Mouse (Mus musculus) liver, embryonic 16.5 days (tissue): Measurements from ENCODE around the gene Gm21964. TPM values are rescaled to one million over a fixed set of nuclear protein-coding genes. Genes with fewer than 3 reads are reported as not detected.

Source experiments
- ATAC-seq: fragments of 200-750 bp; cut with Nextera tagmentation; 2 replicates; pipeline ENCODE4 v1.8.0; 2017; ENCODE audit warnings: low read depth, mild to moderate bottlenecking, moderate number of reproducible peaks, moderate library complexity
- H3K27ac ChIP-seq: fragments of 300-500 bp; sonication (generic); 2 replicates; pipeline ENCODE4 v1.5.1; 2014; ENCODE audit warnings: mild to moderate bottlenecking, low read length
- H3K27me3 ChIP-seq: fragments of 300-500 bp; sonication (generic); 2 replicates; pipeline ENCODE4 v1.6.1; 2014; ENCODE audit warnings: low read depth, low read length, mixed read lengths; ENCODE audit not compliant: control insufficient read depth, insufficient read depth
- H3K36me3 ChIP-seq: fragments of 300-500 bp; sonication (generic); 2 replicates; pipeline ENCODE4 v1.6.1; 2014; ENCODE audit warnings: mild to moderate bottlenecking; ENCODE audit not compliant: control insufficient read depth, insufficient read depth
- H3K4me1 ChIP-seq: fragments of 300-500 bp; sonication (generic); 2 replicates; pipeline ENCODE4 v1.6.1; 2014; ENCODE audit warnings: low read depth, low read length, mixed read lengths; ENCODE audit not compliant: control insufficient read depth
- H3K4me2 ChIP-seq: fragments of 300-500 bp; sonication (generic); 2 replicates; pipeline ENCODE4 v1.6.1; 2014; ENCODE audit warnings: low read depth, low read length, mixed read lengths
- H3K4me3 ChIP-seq: fragments of 300-500 bp; sonication (generic); 2 replicates; pipeline ENCODE4 v1.5.1; 2014; ENCODE audit warnings: low read depth, mild to moderate bottlenecking, low read length
- H3K9ac ChIP-seq: fragments of 300-500 bp; sonication (generic); 2 replicates; pipeline ENCODE4 v1.6.1; 2014; ENCODE audit warnings: low read depth, low read length
- H3K9me3 ChIP-seq: fragments of 300-500 bp; sonication (generic); replicated peaks from 2 replicates; pipeline ENCODE4 v1.6.1; 2016; ENCODE audit warnings: low read length; ENCODE audit not compliant: control insufficient read depth
- WGBS: fragments of 180-500 bp; shearing (Covaris S2); extraction: QIAGEN DNeasy Blood & Tissue Kit; methylation state at CpG from one replicate; pipeline ENCODE4 v1.1.7; 2014; ENCODE audit not compliant: insufficient replicate concordance; 5-methylcytosine and 5-hydroxymethylcytosine counted together
- polyA plus RNA-seq: library from polyadenylated mRNA; unstranded; fragments of >200 nt; fragmentation: Nextera tagmentation; extraction: Ambion mirVana; gene quantifications from 2 replicates; pipeline ENCODE4 v1.2.1, GENCODE M21; 2015

Gm21964 gene
- polyA plus RNA-seq: not detected in 2 replicates

DNA sequence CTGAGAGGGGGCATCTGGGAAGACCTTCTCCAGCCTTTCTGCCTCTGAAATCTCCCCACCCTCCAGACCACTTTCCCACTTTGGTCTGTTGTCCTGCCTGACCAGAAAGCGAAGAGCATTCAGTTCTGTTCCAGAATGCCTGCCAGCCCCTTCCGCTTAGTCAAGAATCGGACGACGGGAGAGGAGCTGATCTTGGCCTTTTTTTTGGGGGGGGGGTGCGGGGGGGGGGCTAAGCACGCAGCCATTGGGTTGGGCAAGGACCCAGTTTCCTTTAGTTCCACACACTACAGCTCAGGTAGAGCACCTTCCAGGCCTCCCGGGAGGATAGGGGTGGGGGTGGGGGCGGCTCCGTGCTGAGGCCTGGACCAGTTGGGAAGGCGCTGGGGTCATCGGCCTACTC lies at the start of gene Gm21964:
TSS of gene Gm21964 (plus strand) at position 301 of the 400 bp plus-strand sequence.
- 73% methylated on average over 12 of the region's 12 CpGs for WGBS
- no peak within 1 kb of the TSS for H3K9ac ChIP-seq

DNA sequence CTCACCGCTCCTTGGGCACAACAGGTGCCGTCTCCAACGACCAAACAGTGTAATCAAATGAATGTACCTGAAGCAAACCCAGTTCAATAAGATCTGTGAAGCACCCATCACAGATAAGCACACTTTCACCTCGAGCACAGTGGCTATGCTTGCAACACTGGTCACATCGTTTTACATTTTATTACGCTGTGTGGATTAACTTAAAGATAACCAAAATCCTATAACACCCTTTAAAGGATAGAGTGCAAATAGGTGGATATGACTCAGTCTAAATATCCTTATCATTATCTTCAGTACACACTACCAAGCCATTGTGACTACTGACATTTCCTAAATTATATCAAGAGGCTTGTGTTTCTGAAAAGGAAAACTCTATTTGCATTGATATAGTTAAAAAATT lies 49.8 kb upstream of the Gm21964 start:
- H3K4me2 ChIP-seq: no peak overlapping the region
- H3K9me3 ChIP-seq: no peaks in the 10 kb centered on the region
- no peak overlapping the region for H3K27ac ChIP-seq
- no peak for ATAC-seq
- no peaks in the 10 kb centered on the region for H3K4me1 ChIP-seq
- no peak overlapping the region for H3K9ac ChIP-seq
- no peaks in the 10 kb centered on the region for H3K36me3 ChIP-seq
- no peak overlapping the region for H3K4me3 ChIP-seq
- 63% methylated on average over 6 of the region's 6 CpGs for WGBS
- H3K27me3 ChIP-seq: no peaks in the 10 kb centered on the region

More for the DNA sequence above, at the start of gene Gm21964:
- no peak for ATAC-seq
- no peak within 1 kb of the TSS for H3K4me3 ChIP-seq
- H3K4me2 ChIP-seq: no peak within 1 kb of the TSS
- H3K27me3 ChIP-seq: no peaks in the 10 kb centered on the region
- H3K27ac ChIP-seq: no peak within 1 kb of the TSS
- no peaks in the 10 kb centered on the region for H3K36me3 ChIP-seq
- H3K9me3 ChIP-seq: no peaks in the 10 kb centered on the region
- H3K4me1 ChIP-seq: no peaks in the 10 kb centered on the region

DNA sequence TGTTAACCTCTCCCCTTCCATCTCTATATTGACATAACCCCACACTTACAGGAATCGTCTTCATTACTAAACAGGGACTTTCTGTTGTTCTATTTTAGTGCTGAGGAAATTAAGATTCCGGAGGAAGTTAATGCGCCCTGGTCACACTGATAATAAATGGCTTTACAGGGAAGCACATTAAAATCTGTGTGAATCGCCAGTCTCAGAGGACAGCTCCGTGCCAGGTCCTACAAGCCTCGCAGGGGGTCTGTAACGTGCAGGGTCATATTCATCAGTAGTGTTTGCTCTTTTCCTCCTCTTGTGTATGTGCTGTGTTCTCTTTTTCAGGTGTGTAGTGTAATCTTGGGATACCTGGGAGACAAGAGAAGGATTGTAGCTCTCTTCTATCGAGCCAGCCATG lies 42.8 kb upstream of the Gm21964 start:
- Histone ChIP-seq H3K4me3 (no peak overlapping the region), H3K9me3 (no peaks in the 10 kb centered on the region), H3K27me3 (no peaks in the 10 kb centered on the region), H3K4me1 (no peaks in the 10 kb centered on the region), H3K4me2 (no peak overlapping the region), H3K9ac (no peak overlapping the region), H3K27ac (no peak overlapping the region), H3K36me3 (no peaks in the 10 kb centered on the region)
- 58% methylated on average over 8 of the region's 8 CpGs for WGBS
- ATAC-seq: no peak

DNA sequence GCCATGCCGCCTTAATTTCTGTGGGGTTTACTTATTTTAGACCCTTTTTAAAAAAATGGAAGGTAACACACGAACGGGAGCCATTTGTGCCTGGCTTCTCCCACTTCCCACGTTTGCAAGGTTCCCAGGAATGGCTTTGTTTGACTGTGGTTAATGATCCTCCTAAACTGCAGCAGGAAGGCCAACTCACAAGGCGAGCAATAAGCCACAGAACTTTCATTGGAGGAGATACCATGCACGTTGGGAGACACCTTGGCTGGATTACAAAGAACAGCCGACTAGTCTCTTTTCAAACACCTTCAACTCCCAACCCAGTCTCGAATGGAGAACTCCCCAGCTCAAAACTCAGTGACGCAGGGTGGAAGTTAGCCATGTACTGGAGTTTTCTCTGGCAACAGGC lies 36.8 kb upstream of the Gm21964 start:
- ATAC-seq: no peak; the same call in 1 of the 2 replicates
- WGBS: 50% methylated on average over 9 of the region's 9 CpGs

DNA sequence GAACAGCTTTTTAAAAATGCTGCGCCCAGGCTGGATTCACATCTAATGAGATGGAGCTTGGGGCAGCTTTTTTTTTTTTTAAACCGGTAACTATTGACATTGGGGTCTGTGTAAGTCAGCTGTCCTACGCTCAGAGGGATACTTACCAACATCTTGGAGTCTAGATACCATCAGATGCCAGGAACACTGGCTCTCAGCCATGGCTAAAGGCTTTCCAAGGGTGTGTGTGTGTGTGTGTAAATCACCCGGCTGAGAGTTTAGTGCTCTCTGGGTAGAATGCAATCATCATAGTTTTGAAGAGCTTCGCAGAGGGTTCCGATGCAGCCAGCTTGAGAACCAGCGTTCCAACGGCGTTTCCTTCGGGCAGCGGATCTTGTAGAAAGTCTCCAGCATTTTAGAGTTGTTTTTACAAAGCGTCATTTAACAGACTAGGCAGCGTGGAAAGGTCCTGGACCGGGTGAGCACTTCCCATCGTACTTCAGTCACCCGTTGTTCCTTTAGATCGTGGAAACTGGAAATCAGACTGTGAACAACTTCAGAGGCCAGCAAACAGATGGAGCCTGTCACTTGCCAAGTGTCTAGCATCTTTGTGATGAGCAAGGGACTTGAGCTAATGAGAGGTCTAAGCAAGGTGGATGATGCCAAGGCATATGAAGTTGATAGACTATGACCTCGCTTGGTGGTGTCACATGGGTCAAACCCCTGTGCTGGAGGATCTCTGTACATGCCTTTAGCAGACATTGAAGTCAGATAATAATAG lies 36.2 kb upstream of the Gm21964 start:
- H3K9me3 ChIP-seq: no peaks in the 10 kb centered on the region
- WGBS: 76% methylated on average over 18 of the region's 18 CpGs
- no peaks in the 10 kb centered on the region for H3K36me3 ChIP-seq
- no peaks in the 10 kb centered on the region for H3K27me3 ChIP-seq
- no peak overlapping the region for H3K4me3 ChIP-seq
- H3K4me1 ChIP-seq: no peaks in the 10 kb centered on the region
- H3K4me2 ChIP-seq: no peak overlapping the region
- no peak overlapping the region for H3K27ac ChIP-seq
- H3K9ac ChIP-seq: no peak overlapping the region
- ATAC-seq: no peak

More for the DNA sequence above, 36.8 kb upstream of the Gm21964 start:
- Histone ChIP-seq H3K36me3 (no peaks in the 10 kb centered on the region), H3K4me1 (no peaks in the 10 kb centered on the region), H3K4me3 (no peak overlapping the region), H3K27ac (no peak overlapping the region), H3K4me2 (no peak overlapping the region), H3K9me3 (no peaks in the 10 kb centered on the region), H3K27me3 (no peaks in the 10 kb centered on the region), H3K9ac (no peak overlapping the region)

DNA sequence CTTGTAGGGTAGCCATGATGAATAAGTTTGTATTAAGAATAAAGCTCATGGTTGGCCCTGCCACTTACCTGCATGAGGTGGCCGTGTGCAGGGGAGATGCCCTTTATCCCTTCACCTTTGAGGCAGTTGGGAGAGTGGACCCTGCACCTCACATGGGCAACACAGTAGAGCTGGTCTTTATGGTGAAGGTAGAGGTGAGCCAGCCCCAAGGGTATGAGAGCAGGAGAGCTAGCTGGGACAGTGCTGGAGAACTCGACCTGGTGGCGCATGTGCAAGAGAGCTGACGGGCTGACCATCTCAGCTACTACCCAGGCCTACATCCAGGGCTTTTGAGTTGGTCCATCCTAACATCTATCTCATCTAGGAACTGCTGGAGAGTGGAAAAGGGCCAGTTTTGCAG lies 35.3 kb upstream of the Gm21964 start:
- no peak overlapping the region for H3K4me3 ChIP-seq
- no peaks in the 10 kb centered on the region for H3K4me1 ChIP-seq
- H3K27ac ChIP-seq: no peak overlapping the region
- ATAC-seq: no peak
- no peak overlapping the region for H3K9ac ChIP-seq
- 72% methylated on average over 4 of the region's 4 CpGs for WGBS
- no peaks in the 10 kb centered on the region for H3K36me3 ChIP-seq
- no peaks in the 10 kb centered on the region for H3K27me3 ChIP-seq
- no peaks in the 10 kb centered on the region for H3K9me3 ChIP-seq
- no peak overlapping the region for H3K4me2 ChIP-seq

DNA sequence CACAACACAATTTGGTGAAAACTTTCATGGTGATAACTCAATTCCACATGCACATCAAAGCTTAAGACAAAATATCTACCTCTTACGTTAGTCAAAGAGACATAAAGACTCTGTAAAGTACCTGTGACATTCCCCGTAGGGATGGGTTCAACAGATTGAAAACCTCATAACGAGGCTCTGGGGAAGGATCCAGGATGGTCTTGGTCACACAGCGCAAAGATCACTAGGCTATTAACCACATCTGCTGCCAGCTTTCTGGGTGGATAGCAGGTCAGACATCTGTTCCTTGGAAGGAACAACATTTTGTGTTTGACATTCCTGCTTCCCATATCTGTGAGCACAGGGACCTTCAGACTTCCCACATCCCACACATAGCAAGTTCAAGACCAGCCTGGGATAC lies 31.3 kb upstream of the Gm21964 start:
- no peak for ATAC-seq
- WGBS: 67% methylated on average over 4 of the region's 4 CpGs

DNA sequence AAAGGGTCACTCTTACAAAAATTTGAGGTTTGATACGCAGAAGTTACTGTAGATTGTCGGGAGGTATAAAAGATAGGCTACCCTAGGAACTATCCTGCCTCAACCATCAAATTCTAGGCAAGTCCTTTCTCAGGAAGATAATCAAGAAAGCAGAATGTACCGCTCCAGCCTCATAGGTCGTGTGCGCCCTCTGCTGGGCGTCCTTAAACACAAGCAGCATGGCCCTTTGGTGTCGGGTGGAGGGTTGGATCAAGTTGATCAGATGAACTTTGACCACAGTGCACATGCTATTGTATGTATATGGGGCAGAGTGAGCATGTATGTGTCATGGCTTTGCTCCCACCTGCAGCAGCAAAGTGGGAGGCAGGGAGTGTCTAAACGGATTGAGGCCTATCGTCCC lies 29.4 kb upstream of the Gm21964 start:
- ATAC-seq: no peak
- H3K9ac ChIP-seq: no peak overlapping the region
- no peaks in the 10 kb centered on the region for H3K4me1 ChIP-seq
- H3K4me2 ChIP-seq: no peak overlapping the region
- H3K4me3 ChIP-seq: no peak overlapping the region
- H3K36me3 ChIP-seq: no peaks in the 10 kb centered on the region
- H3K27ac ChIP-seq: no peak overlapping the region
- H3K9me3 ChIP-seq: no peaks in the 10 kb centered on the region
- 10% methylated on average over 9 of the region's 9 CpGs for WGBS
- H3K27me3 ChIP-seq: no peaks in the 10 kb centered on the region

More for the DNA sequence above, 31.3 kb upstream of the Gm21964 start:
- no peaks in the 10 kb centered on the region for H3K4me1 ChIP-seq
- no peak overlapping the region for H3K27ac ChIP-seq
- no peaks in the 10 kb centered on the region for H3K27me3 ChIP-seq
- H3K4me2 ChIP-seq: no peak overlapping the region
- H3K9ac ChIP-seq: no peak overlapping the region
- no peak overlapping the region for H3K4me3 ChIP-seq
- H3K9me3 ChIP-seq: no peaks in the 10 kb centered on the region
- no peaks in the 10 kb centered on the region for H3K36me3 ChIP-seq

DNA sequence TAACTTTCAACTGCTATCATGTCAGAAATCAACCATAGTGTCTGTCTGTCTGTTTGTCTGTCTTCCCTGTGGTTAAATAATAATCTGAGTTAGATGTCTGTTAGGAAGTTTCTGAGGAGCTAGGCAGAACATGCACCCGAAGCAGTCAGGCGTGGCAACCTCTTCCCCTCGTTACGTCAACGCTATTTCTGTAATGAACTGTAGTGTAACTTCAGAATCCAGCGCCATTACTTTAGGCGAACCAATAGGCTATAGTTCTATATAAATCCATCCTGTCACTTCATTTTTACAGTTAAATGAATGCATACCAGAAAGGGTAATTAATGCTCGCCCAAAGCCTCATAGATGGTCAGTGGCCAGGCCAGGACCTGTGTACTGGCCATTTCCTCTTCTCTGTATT lies 26.5 kb upstream of the Gm21964 start:
- WGBS: 58% methylated on average over 8 of the region's 8 CpGs
- Histone ChIP-seq H3K36me3 (no peaks in the 10 kb centered on the region), H3K27ac (no peak overlapping the region), H3K4me3 (no peak overlapping the region), H3K4me2 (no peak overlapping the region), H3K9ac (no peak overlapping the region), H3K4me1 (no peaks in the 10 kb centered on the region), H3K9me3 (no peaks in the 10 kb centered on the region), H3K27me3 (no peaks in the 10 kb centered on the region)
- ATAC-seq: no peak
